Mouse (Mus musculus) heart, embryonic 16.5 days (tissue): ENCODE data around the gene Dnm2. TPM values are rescaled to one million over a fixed set of nuclear protein-coding genes. Genes with fewer than 3 reads are reported as not detected.
A peak's percentile ranks its signal among the peaks of the same experiment; 100 is the strongest.
"Not testable (repeated sequence)": the region's sequence is repeated elsewhere in the genome, so short reads cannot be mapped to it uniquely, and the experiment has no call there.

ENCODE experiments used
- ATAC-seq: fragments of 200-750 bp; cut with Nextera tagmentation; replicated peaks from 2 replicates; pipeline ENCODE4 v1.8.0; 2017; ENCODE audit warnings: moderate number of reproducible peaks; ENCODE audit not compliant: insufficient read depth, low FRiP score; ENCODE audit errors: extremely low read depth
- H3K27ac ChIP-seq: fragments of 300-500 bp; sonication (generic); 2 replicates; pipeline ENCODE4 v1.5.1; 2014; ENCODE audit warnings: mild to moderate bottlenecking, low read length, control low read depth, moderate library complexity
- H3K27me3 ChIP-seq: fragments of 300-500 bp; sonication (generic); 2 replicates; pipeline ENCODE4 v1.6.1; 2014; ENCODE audit warnings: low read length, mixed read lengths; ENCODE audit not compliant: control insufficient read depth, insufficient read depth
- H3K36me3 ChIP-seq: fragments of 300-500 bp; sonication (generic); 2 replicates; pipeline ENCODE4 v1.6.1; 2014; ENCODE audit not compliant: control insufficient read depth, insufficient read depth
- H3K4me1 ChIP-seq: fragments of 300-500 bp; sonication (generic); 2 replicates; pipeline ENCODE4 v1.6.1; 2014; ENCODE audit warnings: low read length, mixed read lengths; ENCODE audit not compliant: control insufficient read depth, insufficient read depth
- H3K4me2 ChIP-seq: fragments of 300-500 bp; sonication (generic); 2 replicates; pipeline ENCODE4 v1.6.1; 2014; ENCODE audit warnings: low read depth, mild to moderate bottlenecking, control low read depth, low read length
- H3K4me3 ChIP-seq: fragments of 300-500 bp; sonication (generic); 2 replicates; pipeline ENCODE4 v1.5.1; 2014; ENCODE audit warnings: mild to moderate bottlenecking, control low read depth, low read length
- H3K9ac ChIP-seq: fragments of 300-500 bp; sonication (generic); 2 replicates; pipeline ENCODE4 v1.6.1; 2014; ENCODE audit warnings: low read length, control low read depth
- H3K9me3 ChIP-seq: fragments of 300-500 bp; sonication (generic); replicated peaks from 2 replicates; pipeline ENCODE4 v1.6.1; 2016; ENCODE audit warnings: low read length; ENCODE audit not compliant: control insufficient read depth
- WGBS: fragments of 180-500 bp; shearing (Covaris S2); extraction: QIAGEN DNeasy Blood & Tissue Kit; methylation state at CpG from one replicate; pipeline ENCODE4 v1.1.7; 2014; 5-methylcytosine and 5-hydroxymethylcytosine counted together
- polyA plus RNA-seq: library from polyadenylated mRNA; unstranded; fragments of >200 nt; fragmentation: Nextera tagmentation; extraction: Ambion mirVana; gene quantifications from 2 replicates; pipeline ENCODE4 v1.2.1, GENCODE M21; 2015

Gene Dnm2
- polyA plus RNA-seq, 1 experiment from 2014 or later, result 75.0 TPM

DNA sequence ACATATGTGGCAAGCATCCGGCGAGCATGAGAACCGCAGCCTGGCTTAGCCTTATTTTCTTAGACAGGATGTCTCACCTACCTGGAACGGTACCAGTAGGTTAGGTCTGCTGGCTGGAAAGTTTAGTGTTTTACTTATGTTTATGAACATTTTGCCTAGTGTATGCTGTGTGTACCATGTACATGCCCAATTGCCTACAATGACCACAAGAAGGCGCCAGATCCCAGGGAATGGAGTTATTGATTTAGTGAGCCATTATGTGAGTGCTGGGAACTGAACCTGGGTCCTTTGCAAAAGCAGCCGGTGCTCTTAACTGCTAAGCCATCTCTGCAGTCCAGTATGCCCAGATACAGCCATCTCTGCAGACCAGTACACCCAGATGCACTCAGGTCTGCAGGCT lies 53.0 kb downstream of the Dnm2 start:
- H3K4me2 ChIP-seq, result no peak overlapping the region

DNA sequence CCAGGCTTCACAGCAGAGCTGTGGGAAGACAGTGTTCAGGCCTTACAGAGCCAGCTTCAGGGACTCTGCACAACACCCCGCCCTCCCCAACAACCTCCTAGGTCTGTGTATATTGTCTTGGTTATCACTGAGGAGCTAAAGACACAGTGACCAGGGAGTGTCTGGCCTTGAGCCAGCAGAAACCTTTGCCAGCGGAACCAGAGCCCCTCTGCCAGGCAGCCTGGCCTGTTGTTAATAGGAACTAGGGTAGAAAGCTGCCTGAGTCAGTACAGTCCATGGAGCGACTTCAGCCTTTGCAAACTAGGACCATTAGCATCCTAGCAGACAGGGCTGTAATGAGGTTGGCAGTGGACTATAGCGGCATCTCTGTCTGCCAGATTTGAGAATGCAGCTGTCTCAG lies 59.4 kb downstream of the Dnm2 start:
- Histone ChIP-seq H3K9ac (no peak overlapping the region), H3K4me3 (no peak overlapping the region), H3K4me1 (peaks cover 5% of the 10 kb centered on the region; the same call in 1 of the 2 replicates), H3K9me3 (no peaks in the 10 kb centered on the region), H3K36me3 (peaks cover 48% of the 10 kb centered on the region), H3K4me2 (no peak overlapping the region), H3K27me3 (no peaks in the 10 kb centered on the region), H3K27ac (no peak overlapping the region)
- WGBS, result 67% methylated on average over 4 of the region's 4 CpGs
- ATAC-seq, result peak; percentile 33; the same call in 1 of the 2 replicates

More for the DNA sequence above, 53.0 kb downstream of the Dnm2 start:
- H3K4me1 ChIP-seq, result no peaks in the 10 kb centered on the region
- no peak overlapping the region for H3K27ac ChIP-seq
- H3K36me3 ChIP-seq, result peaks cover 67% of the 10 kb centered on the region
- no peak overlapping the region for H3K9ac ChIP-seq
- H3K4me3 ChIP-seq, result no peak overlapping the region
- no peaks in the 10 kb centered on the region for H3K27me3 ChIP-seq
- ATAC-seq, result no peak
- WGBS, result 94% methylated on average over 6 of the region's 6 CpGs
- 0 out of 2 replicates have a peak, but pooled peaks cover 2% of the 10 kb centered on the region for H3K9me3 ChIP-seq

DNA sequence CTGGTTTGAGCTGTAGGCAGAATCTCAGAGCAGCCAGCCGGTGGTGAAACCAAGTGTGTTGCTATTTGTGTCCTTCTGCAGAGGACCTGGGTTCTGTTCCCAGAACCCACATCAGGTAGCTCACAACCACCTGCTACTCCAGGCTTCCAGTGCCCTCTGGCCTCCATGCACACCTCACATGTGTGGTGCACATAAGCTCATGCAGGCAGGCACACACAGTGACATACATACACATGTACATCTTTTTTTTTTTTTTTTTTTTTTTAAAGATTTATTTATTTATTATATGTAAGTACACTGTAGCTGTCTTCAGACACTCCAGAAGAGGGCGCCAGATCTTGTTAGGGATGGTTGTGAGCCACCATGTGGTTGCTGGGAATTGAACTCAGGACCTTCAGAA lies 63.5 kb downstream of the Dnm2 start:
- peaks cover 50% of the 10 kb centered on the region for H3K36me3 ChIP-seq
- H3K9ac ChIP-seq, H3K9me3 ChIP-seq, H3K4me3 ChIP-seq, H3K4me1 ChIP-seq, ATAC-seq, H3K27me3 ChIP-seq, H3K27ac ChIP-seq, H3K4me2 ChIP-seq: not testable (repeated sequence)
- 79% methylated on average over 1 of the region's 2 CpGs for WGBS

DNA sequence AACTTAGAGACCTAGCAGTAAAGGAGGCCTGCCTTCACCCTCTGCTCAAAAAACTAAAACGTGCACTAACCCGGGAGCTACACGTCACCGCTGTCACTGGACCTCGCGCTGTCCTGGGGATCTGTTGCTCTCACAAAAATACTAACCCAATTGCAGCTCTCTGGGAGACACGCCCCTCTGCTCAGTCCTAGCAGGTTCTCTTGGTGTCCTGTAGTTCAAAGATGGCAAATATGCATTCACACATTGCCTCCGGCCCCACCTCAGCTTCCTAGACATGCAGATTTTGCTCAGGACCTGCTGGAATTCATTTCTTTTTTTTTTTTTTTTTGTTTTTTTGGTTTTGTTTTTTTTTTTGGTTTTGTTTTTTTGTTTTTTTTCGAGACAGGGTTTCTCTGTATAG lies 66.0 kb downstream of the Dnm2 start:
- WGBS, result 94% methylated on average over 9 of the region's 9 CpGs
- Histone ChIP-seq H3K36me3 (peaks cover 43% of the 10 kb centered on the region), H3K4me2 (no peak overlapping the region), H3K4me1 (no peaks in the 10 kb centered on the region), H3K4me3 (no peak overlapping the region), H3K27ac (no peak overlapping the region), H3K9ac (no peak overlapping the region), H3K27me3 (no peaks in the 10 kb centered on the region), H3K9me3 (no peaks in the 10 kb centered on the region)
- no peak for ATAC-seq

DNA sequence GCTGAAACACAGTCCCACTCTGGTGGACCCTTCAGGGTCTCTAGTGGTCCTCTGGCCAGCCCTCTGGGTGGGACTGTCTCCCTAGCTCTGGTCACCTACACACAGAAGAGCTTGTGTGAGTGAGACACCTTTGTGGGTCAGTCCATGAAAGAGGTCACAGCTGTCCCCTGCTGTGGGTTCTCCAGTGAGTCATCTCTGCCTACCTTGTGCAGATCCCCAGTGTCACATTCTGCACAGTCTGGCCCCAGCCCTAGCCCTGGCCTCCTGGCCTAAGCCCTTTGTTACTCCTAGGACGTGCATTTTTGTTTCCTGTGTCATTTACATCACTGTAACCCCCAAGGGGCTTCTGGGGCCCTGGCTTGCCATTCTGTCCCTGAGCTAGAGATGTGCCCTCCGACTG lies 69.2 kb downstream of the Dnm2 start:
- Histone ChIP-seq H3K4me1 (no peaks in the 10 kb centered on the region), H3K36me3 (peaks cover 32% of the 10 kb centered on the region), H3K4me3 (no peak overlapping the region), H3K27ac (no peak overlapping the region), H3K9ac (no peak overlapping the region), H3K4me2 (no peak overlapping the region), H3K9me3 (no peaks in the 10 kb centered on the region), H3K27me3 (no peaks in the 10 kb centered on the region)
- WGBS, result 71% methylated on average over 2 of the region's 2 CpGs
- no peak for ATAC-seq

DNA sequence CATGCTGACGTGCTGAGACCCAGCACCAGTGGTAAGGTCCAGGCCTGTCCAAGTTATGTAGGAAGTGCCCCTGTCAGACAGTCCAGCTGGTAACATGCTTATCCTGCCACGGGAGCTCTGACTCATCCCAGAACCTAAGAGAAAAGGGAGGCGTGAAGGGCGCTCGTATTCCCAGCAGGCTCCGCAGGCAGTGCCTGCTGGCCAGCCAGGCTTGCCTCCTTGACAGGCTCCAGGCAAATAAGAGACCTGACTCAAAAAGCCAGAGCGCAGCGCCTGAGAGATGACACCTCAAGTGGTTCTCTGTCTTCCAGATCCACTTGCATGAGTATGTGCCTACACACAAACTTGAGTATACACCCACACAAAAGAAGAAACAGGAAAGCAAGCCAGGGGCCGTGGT lies 70.0 kb downstream of the Dnm2 start:
- H3K4me1 ChIP-seq, result no peaks in the 10 kb centered on the region
- no peak overlapping the region for H3K4me3 ChIP-seq
- H3K27ac ChIP-seq, result no peak overlapping the region
- no peak for ATAC-seq
- no peak overlapping the region for H3K9ac ChIP-seq
- no peaks in the 10 kb centered on the region for H3K9me3 ChIP-seq
- H3K27me3 ChIP-seq, result no peaks in the 10 kb centered on the region
- 61% methylated on average over 9 of the region's 9 CpGs for WGBS
- peaks cover 38% of the 10 kb centered on the region for H3K36me3 ChIP-seq
- no peak overlapping the region for H3K4me2 ChIP-seq

DNA sequence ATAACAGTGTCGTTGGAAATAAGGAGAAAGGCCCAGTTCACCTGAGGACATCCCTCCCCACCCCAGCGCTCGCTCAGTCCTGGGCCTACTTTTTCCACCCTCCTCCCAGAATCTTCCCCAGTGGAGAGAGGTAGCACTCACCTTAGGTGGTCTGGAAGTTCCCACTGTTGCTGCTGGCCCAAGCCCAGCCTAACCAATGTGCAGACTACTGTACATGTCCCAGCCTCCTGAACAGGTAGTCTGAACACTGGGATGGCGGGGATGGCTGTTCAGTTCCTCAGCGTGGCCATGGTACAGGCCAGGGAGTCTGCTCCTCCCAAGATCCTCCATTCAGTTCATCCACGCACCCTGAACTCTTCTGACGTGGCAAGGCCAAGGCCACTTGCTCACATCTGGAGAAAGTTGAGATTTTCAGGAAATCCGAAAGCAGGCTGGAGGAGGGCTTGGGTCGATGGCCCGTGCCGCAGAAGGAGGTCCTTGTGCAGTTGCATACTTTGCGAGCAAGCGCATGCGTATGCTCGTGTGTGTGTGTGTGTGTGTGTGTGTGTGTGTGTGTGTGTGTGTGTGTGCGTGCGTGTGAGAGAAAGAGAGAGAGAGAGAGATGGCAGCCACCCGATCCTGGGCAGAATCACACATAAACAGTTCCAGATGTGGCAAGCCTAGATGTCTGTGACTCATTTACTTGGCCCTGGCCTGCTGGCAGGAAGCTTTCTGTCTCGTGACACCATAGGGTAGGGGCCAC lies 71.8 kb downstream of the Dnm2 start:
- Histone ChIP-seq H3K36me3 (peaks cover 31% of the 10 kb centered on the region), H3K4me3 (no peak overlapping the region), H3K27ac (peak overlapping the region; percentile 48; the same call in 1 of the 2 replicates), H3K9ac (0 out of 2 replicates have a peak overlapping the region, but pooled peaks have one; percentile 12), H3K4me1 (no peaks in the 10 kb centered on the region), H3K9me3 (no peaks in the 10 kb centered on the region), H3K4me2 (peak overlapping the region; percentile 16; the same call in 1 of the 2 replicates), H3K27me3 (no peaks in the 10 kb centered on the region)
- ATAC-seq, result peak; percentile 16; the same call in 1 of the 2 replicates
- 82% methylated on average over 17 of the region's 19 CpGs for WGBS

DNA sequence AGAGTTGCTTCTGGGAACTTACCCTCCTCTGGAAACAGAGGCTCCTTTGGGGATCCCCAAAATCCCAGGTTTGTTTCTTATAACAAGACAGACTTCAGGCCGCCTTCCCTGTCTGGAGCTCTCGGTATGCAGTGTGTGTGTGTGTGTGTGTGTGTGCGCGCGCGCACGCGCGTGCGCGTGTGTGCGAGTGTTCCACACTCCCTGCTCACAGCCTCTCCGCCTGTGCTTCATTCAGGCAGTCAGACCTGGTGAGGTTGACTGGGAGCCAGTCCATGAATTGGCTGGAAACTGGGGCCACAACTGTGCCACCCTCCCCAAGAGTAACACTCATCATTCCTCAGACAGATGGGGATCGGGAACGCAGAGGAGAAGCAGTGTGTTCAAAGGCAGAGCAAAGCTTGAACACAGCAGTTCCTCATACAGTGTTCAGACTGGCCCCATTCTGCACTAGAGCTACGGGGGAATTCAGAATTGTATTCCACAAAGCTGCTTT lies 72.4 kb downstream of the Dnm2 start:
- Histone ChIP-seq H3K9me3 (no peaks in the 10 kb centered on the region), H3K9ac (no peak overlapping the region), H3K4me2 (no peak overlapping the region), H3K27me3 (no peaks in the 10 kb centered on the region), H3K4me3 (no peak overlapping the region), H3K4me1 (no peaks in the 10 kb centered on the region), H3K27ac (peak overlapping the region; percentile 5; the same call in 1 of the 2 replicates), H3K36me3 (peaks cover 30% of the 10 kb centered on the region)
- ATAC-seq, result no peak
- 90% methylated on average over 16 of the region's 16 CpGs for WGBS

DNA sequence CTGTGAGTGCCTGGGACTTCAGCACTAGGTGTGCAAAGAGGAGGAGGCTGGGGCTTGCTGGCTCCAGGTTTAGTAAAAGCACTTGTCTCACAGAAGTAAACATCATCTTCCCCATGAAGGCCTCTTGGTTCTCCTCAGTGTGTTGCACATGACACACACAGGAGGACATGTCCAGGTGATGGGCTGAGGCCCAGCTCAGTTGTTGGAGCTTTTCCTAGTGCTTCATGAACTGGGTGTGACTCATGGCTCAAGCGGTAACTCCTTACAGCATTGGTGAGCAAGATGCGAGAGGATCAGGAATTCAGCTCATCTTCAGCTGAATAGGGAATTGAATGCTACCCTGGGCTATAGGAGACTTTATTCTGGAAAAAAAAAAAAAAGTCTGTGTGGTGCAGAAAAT lies 73.0 kb downstream of the Dnm2 start:
- Histone ChIP-seq H3K4me2 (no peak overlapping the region), H3K9ac (no peak overlapping the region), H3K9me3 (no peaks in the 10 kb centered on the region), H3K4me1 (no peaks in the 10 kb centered on the region), H3K27me3 (no peaks in the 10 kb centered on the region), H3K27ac (no peak overlapping the region), H3K36me3 (peaks cover 26% of the 10 kb centered on the region), H3K4me3 (no peak overlapping the region)
- ATAC-seq, result no peak
- WGBS, result 89% methylated on average over 2 of the region's 2 CpGs
